Mouse (Mus musculus) heart, postnatal 10 days (tissue): ENCODE data around the gene Zfp879. TPM values are rescaled to one million over a fixed set of nuclear protein-coding genes. Genes with fewer than 3 reads are reported as not detected.

Source experiments
- DNase-seq, 2 experiments: peaks; one replicate each; pipeline ENCODE4 v3.0.0; 2021
- intact Hi-C: fragments of 180-260 bp; cut with DNase I; formaldehyde crosslinking; loops from one replicate; pipeline ENCODE4 v1.15.1; 2025
- total RNA-seq, 2 experiments: library from RNA; stranded (reverse); gene quantifications; 2 replicates each; pipeline ENCODE4 v1.2.3; 2021

Zfp879 gene
- total RNA-seq, result 1 to 10 TPM in 1 of 2 experiments, under 1 TPM in 1; 0.72 to 1.2 TPM

DNA sequence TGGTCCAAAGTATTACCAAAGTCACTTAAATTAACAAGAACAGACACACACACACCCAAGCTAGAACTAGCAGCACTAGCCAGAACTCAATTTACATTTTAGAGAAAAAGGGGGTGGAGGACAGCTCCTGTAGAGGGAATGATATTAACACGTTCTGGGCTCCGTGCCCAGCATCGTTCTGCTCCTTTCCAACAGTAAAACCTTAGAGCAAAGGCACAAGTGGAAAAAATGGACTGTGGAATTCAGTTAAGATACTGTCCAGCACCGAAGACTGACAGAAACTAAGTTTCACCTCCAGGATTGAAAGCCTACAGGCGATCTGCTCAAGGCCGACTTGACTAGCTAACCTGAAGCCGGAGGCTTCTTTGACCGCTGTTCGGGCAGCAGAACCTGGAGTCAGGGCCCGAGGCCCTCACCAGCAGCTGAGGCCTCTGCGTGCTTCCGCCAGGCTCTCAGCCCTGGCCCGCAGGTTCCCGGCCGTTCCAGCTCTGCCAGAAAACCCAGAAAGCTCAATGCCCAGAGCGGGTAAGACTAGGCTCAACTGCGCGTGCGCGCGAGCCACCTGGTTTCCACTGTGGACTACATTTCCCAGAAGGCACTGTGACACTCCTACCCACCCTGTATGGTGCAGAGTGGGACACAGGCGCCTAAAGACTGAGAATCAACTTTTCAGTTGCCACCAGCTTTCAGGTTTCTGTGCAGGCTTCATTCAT lies at the start of gene Zfp879:
Gene Zfp879, minus strand, starts transcription at position 530 of the 713 bp plus-strand sequence.
- peak; percentile 90 to 92 for DNase-seq
- intact Hi-C loops, result loop anchor here (1.0 kb wide), 1 partner anchor 46 kb away; the partner anchor contains the start of gene Zfp454

DNA sequence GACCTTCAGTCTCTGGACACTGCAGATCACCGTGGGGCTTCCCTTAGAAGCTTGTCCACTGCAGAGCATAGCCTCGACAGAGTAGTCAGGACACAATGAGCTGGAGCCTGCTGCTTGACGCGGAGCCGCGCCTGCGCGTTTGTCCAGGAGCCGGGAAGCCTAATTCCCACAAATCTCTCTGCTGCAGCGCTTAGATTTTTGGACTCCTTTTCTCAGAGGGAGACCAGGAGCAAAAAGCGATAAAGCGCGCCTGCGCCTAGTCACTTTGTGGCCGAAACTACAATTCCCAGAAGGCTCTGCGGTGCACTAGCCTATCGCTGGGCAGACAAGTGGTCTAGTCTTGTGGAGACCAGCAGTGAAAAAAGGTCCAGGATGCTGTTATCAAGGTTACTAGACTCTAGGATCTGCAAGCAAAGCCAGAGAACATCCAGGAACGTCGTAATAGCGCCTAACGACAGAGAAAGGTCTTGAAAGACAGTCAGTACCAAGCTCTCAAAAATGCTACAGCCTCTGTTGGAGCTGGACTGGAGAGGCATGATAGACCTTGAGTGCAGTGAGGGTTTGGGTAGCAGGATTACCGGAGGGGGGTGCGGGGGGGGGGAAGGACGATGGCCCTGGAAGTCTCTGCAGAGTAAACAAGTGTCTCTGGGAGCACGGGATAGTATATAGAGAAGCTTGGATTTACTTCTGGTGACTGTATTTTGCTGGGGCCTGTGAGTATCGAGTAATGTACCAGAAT lies 46.2 kb upstream of the Zfp879 start, which contains the start of gene Zfp454:
Gene Zfp454, minus strand, starts transcription at position 262 of the 739 bp plus-strand sequence.
- intact Hi-C loops, result loop anchor here (1.0 kb wide), 1 partner anchor 46 kb away; the partner anchor contains the start of gene Zfp879
- DNase-seq, result peak; percentile 89 to 92

DNA sequence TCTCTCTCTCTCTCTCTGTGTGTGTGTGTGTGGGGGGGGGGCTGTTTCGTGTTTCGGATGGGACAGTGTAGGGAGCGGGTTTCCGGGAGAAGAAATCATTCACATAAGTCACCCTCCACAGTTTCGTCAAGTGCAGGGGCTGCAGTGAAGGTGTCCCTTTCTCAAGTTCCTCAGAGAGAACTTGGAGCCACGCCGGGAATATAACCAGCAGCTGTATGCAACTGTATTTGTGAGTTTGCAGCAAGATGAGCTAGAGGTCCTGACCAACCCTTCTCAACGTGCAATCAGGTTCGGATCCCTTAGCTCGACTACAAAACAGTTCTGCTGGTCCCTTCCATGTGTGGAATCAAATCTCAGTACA lies 45.6 kb upstream of the Zfp879 start:
- no peak for DNase-seq

DNA sequence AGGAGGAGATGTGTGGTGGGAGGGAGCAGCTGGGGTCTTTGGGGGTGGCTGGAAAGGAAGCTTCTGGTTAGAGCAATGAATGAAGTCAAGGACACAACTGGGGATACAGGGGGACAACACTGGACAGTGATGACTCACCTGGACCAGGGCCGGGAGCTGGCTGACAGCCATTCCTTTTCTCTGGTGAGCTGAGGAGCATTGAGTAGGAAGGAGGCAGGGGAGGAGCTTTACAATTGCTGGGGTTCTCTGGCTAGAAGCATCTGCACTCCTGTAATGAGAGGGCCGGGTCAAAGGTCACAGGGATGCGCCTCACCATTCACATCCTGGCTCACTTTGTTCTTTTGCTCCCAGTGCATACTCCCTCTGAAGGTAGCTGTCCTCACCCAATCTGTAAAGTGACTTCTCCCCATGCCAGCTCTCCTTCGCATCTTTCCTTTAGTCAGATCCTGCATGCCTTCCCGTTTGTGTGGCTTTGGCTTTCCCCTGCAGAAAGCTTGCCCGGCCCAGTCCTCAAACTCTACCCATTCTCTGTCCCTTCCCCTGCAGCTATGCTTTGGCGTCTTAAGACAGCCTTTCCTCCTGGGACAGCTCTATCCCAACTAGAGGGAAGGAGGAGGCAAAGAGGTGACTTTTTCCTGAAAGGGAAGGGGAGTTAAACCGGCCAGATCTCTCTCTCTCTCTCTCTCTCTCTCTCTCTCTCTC lies 45.0 kb upstream of the Zfp879 start:
- intact Hi-C loops, result no loop called here
- DNase-seq, result peak; percentile 4 to 11

More for the DNA sequence above, 45.6 kb upstream of the Zfp879 start:
- intact Hi-C loops, result loop anchor here (1.0 kb wide), 1 partner anchor 46 kb away; the partner anchor contains the start of gene Zfp879

DNA sequence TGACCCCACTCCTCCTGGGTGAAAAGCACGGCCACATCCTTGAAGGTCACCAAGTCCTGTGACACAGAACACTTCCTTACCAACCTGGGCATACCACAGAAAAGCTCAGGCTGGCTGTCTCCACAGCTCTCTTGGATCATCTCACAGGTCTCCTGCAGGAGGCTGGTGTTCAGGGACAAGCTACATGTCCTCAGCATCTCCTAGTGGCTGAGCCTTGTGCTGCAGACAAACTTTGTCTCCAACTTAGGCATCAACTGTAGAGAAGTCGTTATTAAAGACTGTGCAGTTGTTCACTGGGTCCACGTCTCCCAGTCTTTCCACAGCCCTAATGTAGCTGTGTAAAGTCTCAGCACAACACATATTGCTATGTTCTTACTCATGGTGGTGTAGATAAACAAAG lies 42.4 kb upstream of the Zfp879 start:
- intact Hi-C loops, result no loop called here
- no peak for DNase-seq

DNA sequence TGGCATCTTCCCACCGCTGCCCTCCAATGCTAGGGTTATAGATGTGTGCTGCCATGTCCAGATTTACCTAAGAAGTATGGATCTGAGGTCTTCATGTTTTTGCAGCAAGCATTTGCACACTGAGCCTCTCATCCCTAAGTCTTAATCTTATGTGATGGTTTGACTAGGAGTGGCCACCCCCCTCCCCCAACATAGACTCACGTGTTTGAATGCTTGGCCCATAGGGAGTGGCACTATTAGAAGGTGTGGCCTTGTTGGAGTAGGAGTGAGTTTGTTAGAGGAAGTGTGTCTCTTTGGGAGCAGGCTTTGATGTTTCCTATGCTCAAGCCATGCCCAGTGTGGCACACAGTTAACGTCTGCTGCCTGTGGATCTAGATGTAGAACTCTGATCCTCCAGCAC lies 37.3 kb upstream of the Zfp879 start:
- intact Hi-C loops, result no loop called here
- no peak for DNase-seq

DNA sequence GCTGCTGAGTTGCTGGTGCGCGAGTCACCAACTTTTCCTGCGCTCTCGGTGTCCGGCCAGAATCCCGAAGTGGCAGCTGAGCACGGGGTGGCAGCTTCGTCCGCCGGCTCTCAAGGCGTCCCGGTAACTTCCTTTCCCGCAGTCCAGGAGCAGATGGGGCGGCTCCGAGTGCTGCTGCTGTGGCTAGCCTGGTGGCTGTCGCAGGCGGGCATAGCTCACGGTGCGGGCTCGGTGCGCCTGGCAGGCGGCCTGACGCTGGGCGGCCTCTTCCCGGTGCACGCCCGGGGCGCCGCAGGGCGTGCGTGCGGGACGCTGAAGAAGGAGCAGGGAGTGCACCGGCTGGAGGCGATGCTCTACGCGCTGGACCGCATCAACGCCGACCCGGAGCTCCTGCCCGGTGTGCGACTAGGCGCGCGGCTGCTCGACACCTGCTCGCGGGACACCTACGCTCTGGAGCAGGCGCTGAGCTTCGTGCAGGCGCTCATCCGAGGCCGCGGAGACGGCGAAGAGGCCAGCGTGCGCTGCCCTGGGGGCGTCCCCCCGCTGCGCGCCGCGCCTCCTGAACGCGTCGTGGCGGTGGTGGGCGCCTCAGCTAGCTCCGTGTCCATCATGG lies 9.7 kb upstream of the Zfp879 start:
- DNase-seq, result peak in 1 of 2 experiments; percentile 10
- intact Hi-C loops, result no loop called here

DNA sequence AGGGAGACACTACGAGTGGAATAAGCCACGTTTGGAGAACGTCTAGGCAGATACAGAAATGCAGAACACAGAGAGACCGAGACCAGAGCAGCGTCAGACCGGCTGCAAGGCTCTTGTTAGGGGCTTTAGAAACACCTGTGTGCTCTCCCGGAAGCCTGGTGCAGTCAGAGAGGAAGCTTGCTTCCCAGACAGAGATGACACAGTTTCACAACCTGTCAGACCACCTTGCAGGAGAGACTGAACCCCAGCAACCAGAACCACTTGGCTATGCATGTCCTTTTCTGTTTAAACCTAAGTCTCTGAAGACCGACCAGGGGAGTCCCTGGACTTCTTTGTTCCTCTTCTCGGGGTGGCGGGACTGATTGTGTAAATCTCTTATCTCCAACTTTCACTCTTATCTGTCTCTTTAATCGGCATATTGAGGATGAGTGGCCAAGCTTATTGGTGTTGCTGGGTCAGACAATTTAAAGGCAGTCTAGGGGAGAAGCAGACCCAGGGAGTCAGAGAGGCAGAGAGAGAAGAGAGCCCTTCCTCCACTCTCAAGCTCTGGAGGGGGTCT lies 8.9 kb upstream of the Zfp879 start, which contains the start of gene Grm6:
Gene Grm6, plus strand, starts transcription at position 509 of the 559 bp plus-strand sequence.
- DNase-seq, result no peak

DNA sequence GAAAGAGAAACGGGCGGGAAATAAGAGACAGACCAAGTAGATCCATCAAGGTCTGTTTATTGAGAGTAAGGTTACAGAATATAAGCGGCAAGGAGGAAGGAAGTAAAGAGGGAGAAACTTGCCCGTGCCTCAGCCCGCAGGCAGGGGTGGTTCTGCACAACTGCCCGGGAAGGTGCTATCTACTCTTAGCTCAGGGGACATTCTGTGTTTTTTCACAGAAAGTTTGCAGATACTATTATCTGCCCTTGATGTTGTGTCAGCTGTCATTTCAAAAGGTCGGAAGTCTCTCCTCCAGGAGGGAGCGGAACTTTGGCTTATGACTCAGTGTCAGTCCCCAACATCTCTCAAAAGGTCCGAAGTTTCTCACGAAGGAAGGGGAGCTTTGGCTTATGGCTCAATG lies 8.0 kb upstream of the Zfp879 start:
- intact Hi-C loops, result no loop called here
- no peak for DNase-seq

More for the DNA sequence above, 8.9 kb upstream of the Zfp879 start, which contains the start of gene Grm6:
- intact Hi-C loops, result no loop called here

DNA sequence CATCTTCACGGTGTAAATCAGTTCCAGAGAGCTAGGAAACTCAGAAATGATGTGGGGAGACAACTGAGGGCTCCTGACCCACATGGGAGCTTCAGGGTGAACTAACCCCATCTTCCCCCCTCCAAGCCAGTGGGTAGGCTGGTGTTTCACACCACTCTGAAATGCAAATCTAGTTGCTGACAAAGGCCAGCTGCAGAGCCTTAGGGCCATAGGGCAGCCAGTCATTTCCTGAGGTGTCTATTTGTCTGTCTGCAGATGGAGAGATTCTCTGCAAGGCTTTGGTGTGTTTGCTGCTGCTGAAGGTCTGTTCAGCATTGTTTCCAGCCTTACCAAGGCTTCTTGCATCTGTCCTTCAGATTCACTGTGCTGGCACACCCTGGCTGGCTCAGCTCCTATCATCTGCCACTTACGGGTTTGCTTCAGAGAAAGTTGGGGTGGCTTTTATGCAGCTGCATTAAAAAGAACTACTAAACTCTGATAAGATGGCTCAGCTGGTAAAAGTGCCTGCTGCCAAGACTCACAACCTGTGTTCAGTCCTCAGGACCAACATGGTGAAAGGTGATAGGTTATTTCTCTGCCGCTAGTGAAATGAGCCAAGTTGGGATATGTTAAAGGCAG lies 7.3 kb upstream of the Zfp879 start:
- intact Hi-C loops, result no loop called here
- no peak for DNase-seq

DNA sequence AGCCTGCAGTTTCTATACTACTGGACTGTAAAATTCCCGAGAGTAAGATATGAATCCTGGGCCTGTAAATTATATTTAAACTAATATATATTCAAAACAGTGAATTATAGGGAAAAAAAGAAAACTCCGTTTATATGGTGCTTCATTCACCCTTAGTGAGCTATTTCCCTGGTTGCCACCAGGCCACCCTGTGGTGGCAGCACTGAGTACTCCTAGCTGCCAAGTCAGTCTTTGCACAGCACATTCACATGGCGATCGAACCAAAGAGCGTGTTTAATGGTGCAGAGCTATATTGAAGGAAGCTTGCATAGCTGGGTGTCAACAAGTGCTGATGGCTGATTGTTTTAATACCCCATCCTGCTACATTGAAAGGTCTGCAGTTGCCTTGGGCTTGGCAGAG lies 5.7 kb upstream of the Zfp879 start:
- DNase-seq, result no peak
- intact Hi-C loops, result no loop called here

DNA sequence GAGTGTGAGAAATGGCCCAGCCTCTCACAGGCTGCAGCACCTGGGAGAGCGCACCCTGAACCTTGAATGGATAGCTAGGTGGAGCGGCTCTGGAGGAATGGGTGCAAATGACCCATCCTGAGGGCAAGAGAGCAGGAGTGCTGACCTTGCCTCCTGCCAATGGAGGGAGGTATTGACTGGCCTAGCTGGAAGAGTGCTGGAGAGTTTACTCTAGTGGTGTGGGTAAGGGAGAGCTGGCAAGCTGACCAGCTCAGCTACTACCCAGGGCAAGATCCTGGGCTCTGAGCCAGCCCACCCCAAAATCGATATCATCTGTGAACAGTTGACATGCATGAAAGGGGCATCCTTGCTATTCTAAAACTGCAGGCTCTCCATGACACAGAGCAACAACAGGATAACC lies 4.6 kb upstream of the Zfp879 start:
- DNase-seq, result no peak
- intact Hi-C loops, result no loop called here

DNA sequence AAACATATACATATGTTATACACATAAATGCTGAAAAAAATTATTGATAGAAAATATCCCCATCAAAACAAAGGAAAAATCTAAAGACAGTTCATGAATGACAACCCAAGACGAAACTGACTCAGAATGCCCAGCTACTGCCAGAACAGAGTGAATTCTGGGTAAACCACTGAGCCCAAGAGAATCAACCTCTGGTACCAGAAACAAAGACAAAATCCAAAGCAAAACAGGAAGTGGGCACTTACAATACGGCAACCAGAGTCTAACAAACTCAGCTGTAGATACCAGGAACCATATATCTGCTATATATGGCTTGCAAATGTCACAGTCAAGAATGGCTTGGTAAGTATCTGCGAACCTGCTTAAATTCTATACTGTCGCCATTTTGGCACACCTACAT lies 5.6 kb downstream of the Zfp879 start:
- DNase-seq, result no peak
- intact Hi-C loops, result no loop called here

DNA sequence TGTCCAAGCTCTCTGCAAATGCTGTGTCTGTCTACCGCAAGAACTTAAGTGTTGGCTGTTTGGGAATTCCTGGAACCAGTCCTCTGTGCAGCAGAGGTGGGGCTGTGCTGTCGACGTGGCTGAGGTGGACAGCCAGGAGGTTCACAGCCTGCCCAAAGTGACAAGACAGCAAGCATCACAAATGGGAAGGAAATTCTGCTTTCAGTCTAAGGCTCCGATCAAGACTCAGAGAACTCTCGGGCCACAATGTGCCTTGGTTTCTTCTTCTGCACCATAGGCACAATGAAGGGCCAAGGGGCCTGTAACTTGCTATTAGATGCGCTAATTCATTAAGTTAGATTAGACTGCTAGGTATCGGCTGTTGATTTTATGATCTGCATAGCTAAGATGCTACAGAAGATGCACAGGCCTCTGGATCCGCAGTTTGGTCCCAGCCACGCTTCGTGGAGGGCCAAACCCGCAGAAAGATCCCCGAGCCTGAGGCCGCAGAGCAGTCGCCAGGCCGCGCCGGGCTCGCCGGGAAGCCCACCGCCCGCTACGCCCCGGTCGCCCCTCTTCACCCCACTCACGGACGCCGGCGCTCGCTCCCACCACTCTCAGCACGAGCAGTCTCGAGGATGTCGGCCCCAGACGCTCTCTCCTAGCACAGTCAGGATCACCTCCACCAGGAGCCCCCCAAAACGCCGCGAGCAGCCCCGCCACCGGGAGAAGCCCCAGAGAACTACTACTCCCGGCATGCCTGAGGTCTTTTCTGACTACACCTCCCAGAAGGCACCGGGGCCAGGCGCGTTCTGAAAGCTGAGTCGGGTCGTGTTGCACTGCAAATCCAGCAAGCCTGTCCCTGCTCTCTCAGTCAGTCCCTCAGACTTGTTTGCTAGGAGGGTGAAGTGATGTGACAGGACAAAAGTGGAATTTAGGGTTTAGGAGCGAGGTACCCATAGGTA lies 14.1 kb downstream of the Zfp879 start, which contains the start of gene Zfp354c:
Gene Zfp354c, minus strand, starts transcription at position 715 of the 944 bp plus-strand sequence.
- intact Hi-C loops, result loop anchor here (5.0 kb wide), 3 partner anchors 90 to 230 kb away; partner anchors contain the start of genes Zfp2, Zfp354a and Zfp354b
- DNase-seq, result peak; percentile 88 to 90

DNA sequence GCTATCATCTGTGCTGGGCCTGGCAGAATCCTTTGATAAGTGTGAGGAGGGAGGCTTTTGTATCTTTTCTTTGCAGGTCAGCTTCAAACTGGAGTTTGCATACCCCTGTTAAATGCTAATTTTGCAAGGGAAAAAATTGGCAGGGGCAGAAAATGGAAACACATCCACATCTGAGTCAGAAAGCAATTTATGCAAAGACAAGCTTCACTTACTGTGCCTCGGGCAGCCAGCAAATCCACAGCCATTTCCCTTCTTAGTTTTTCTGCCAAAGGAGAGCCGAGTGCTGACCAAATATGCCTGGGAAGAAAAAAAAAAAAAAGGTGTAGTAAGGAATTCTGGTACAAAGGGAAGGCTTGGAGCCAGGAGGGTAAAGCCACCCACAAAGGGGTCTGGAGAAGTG lies 15.1 kb downstream of the Zfp879 start:
- intact Hi-C loops, result loop anchor here (5.0 kb wide), 3 partner anchors 91 to 231 kb away; partner anchors contain the start of genes Zfp2, Zfp354a and Zfp354b
- DNase-seq, result no peak

DNA sequence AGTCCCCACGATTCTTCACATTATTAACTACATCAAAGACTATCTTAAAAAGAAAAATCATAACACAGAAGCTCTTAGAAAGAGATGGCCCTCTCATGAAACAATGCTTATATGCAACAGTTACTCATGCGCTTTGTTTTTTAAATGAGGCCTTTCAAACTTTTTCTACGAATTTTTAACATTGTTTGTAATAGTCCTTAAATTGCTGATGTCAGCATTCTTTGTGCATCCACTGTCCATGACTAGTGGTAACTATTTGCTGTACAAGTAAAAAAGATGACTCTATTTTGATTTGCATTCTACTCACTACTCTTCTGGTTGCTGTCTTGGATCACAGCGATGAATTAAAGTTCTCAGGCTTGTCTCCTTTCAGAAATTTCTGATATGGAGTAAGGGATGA lies 27.1 kb downstream of the Zfp879 start:
- DNase-seq, result no peak
- intact Hi-C loops, result no loop called here

DNA sequence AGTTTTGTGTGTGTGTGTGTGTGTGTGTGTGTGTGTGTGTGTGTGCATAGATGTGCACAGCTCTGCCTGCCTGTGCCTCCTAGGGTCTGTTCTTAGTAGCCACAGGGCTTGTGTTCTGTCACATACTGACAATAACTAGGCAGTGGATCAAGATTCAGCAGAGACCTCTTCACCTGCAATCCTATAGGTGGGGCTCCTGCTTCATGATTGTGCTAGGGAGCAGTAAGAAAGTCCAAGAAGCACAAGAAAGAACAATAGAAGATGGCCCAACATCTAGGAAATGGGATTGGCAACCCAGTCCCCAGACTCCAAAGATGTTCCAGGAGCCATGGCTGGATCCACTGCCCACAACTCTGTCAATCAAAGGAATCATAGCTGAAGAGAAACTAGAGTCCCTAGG lies 42.5 kb downstream of the Zfp879 start:
- intact Hi-C loops, result no loop called here
- DNase-seq, result no peak

DNA sequence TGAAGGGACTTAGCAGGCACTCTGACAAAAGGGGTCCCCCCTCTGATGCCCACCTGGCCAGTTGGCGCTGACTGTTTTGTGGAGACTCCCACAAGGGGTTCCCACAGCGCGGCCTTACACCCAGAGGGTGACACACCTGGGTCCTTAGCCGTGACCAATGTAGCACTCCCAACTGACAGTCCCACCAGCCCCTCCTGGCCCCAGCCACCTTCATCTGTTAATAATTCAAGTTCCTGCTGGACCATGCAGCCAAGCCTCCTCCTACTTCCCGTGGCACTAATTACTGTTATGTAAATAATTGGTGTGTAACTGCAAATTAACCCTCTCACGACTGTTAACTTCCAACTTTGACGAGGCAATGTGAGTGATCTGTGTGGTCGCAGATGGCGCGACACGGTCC lies 43.7 kb downstream of the Zfp879 start:
- intact Hi-C loops, result no loop called here
- DNase-seq, result no peak
